Mouse (Mus musculus): ENCODE measurements around the gene Usp46.

GRCm38 (mm10) chr5:74095611-74096010 is 27.4 kb upstream of the Usp46 start:
- TF ChIP-seq POLR2A (IDR thresholded peaks at IDR 0.05; ENCODE audit: borderline replicate concordance, low read depth, low read length) (no peak), CTCF (IDR thresholded peaks at IDR 0.05; ENCODE audit: low read depth, low read length) (no peak)
